Mouse (Mus musculus): ENCODE measurements around the gene Kif1bp. TPM values are rescaled to one million over a fixed set of nuclear protein-coding genes. Genes with fewer than 3 reads are reported as not detected.
A peak's percentile ranks its signal among the peaks of the same experiment; 100 is the strongest.
"Not testable (repeated sequence)": the region's sequence is repeated elsewhere in the genome, so short reads cannot be mapped to it uniquely, and the experiment has no call there.

The Kif1bp gene
- polyA plus RNA-seq, 1 experiment from 2014 or later, result 74.4 TPM

- Histone ChIP-seq H3K9ac (ENCODE audit: low read length) (no peak overlapping the region), H3K27ac (ENCODE audit: low read depth, low read length) (no peak overlapping the region), H3K36me3 (ENCODE audit: control insufficient read depth, insufficient read depth, low read length) (peaks cover 85% of the 10 kb centered on the region), H3K4me3 (ENCODE audit: low read depth, low read length) (no peak overlapping the region), H3K9me3 (replicated peaks; ENCODE audit: control insufficient read depth, low read length) (no peaks in the 10 kb centered on the region), H3K4me1 (ENCODE audit: control insufficient read depth, insufficient read depth, low read length) (no peaks in the 10 kb centered on the region), H3K4me2 (ENCODE audit: low read length) (no peak overlapping the region), H3K27me3 (replicated peaks; ENCODE audit: control insufficient read depth, insufficient read depth, low read length) (no peaks in the 10 kb centered on the region)
- 62% methylated on average over 7 of the region's 7 CpGs for WGBS
- DNase-seq (ENCODE audit: low spot score) (peak; percentile 45), ATAC-seq (no peak)
Measured at GRCm38 (mm10) chr10:62592496-62592895, 14.2 kb upstream of the Kif1bp start.

DNA sequence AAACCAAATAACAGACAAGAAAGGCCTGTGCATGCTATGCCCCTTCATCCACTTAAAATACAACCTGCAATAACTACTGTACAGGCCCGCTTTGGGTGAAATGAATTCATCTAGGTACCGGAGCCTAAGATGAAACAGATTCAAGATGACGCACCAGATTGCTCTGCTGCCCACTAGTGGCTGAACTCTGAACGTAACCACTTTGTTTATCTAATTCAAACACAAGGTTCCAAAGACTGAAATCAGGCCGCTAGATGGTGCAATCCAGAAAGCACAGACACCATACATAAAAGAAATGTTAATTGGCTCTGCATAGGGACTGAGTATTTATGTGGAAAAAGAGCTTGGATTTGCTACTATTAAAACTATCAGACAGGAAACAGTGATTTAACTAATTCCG lies 11.9 kb upstream of the Kif1bp start:
- WGBS, result 30% methylated on average over 6 of the region's 6 CpGs
- no peak overlapping the region for H3K9ac ChIP-seq (ENCODE audit: low read length)
- ATAC-seq (peak; percentile 94), DNase-seq (ENCODE audit: low spot score) (peak; percentile 98)
- no peaks in the 10 kb centered on the region for H3K9me3 ChIP-seq (replicated peaks; ENCODE audit: control insufficient read depth, low read length)
- H3K36me3 ChIP-seq (ENCODE audit: control insufficient read depth, insufficient read depth, low read length), result peaks cover 92% of the 10 kb centered on the region
- H3K4me1 ChIP-seq (ENCODE audit: control insufficient read depth, insufficient read depth, low read length), result no peaks in the 10 kb centered on the region
- H3K4me3 ChIP-seq (ENCODE audit: low read depth, low read length), result no peak overlapping the region
- no peak overlapping the region for H3K4me2 ChIP-seq (ENCODE audit: low read length)
- no peak overlapping the region for H3K27ac ChIP-seq (ENCODE audit: low read depth, low read length)
- no peaks in the 10 kb centered on the region for H3K27me3 ChIP-seq (replicated peaks; ENCODE audit: control insufficient read depth, insufficient read depth, low read length)

DNA sequence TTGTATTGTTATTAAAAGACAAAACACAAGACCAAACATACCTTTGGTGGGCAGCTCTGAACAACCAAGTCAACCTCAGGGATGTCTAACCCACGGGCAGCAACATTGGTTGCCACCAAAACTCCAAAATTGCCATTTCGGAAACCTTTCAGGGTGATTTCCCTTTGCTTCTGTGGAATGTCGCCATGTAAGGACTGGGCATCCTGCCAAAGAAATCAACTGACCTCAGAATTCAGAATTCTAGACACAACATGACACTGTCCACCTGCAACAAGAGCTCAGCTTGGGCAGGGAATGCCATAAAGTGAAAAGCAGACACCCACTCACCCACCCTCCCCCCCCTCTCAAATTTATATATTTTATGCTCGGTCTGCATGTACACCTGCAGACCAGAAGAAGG lies 10.4 kb upstream of the Kif1bp start:
- Histone ChIP-seq H3K27me3 (replicated peaks; ENCODE audit: control insufficient read depth, insufficient read depth, low read length) (no peaks in the 10 kb centered on the region), H3K27ac (ENCODE audit: low read depth, low read length) (no peak overlapping the region), H3K4me2 (ENCODE audit: low read length) (no peak overlapping the region), H3K9me3 (replicated peaks; ENCODE audit: control insufficient read depth, low read length) (no peaks in the 10 kb centered on the region), H3K36me3 (ENCODE audit: control insufficient read depth, insufficient read depth, low read length) (peaks cover 93% of the 10 kb centered on the region), H3K9ac (ENCODE audit: low read length) (no peak overlapping the region), H3K4me3 (ENCODE audit: low read depth, low read length) (no peak overlapping the region), H3K4me1 (ENCODE audit: control insufficient read depth, insufficient read depth, low read length) (no peaks in the 10 kb centered on the region)
- DNase-seq (ENCODE audit: low spot score) (no peak), ATAC-seq (no peak)
- WGBS, result 84% methylated on average over 4 of the region's 4 CpGs

DNA sequence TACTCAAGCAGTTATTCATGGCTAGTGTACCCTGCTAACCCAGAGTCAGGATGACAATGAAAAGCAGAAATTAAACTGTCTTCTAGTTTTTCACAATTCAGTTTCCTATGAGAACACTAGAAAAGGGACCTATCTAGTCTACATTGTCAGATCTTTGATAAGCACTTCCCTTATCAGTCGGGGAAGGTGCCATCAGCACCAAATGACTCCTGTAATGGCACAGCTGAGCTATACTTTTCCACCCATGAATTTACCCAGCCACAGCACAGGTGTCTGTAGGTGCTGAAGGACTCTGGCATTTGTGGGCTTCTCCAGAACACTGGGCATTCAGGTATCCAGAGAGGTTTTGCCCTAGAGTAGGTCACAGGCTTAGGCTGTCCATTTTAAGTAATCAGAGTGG lies 5.0 kb upstream of the Kif1bp start:
- ATAC-seq, result no peak
- no peak overlapping the region for H3K27ac ChIP-seq (ENCODE audit: low read depth, low read length)
- no peak for DNase-seq (ENCODE audit: low spot score)
- no peaks in the 10 kb centered on the region for H3K27me3 ChIP-seq (replicated peaks; ENCODE audit: control insufficient read depth, insufficient read depth, low read length)
- peaks cover 84% of the 10 kb centered on the region for H3K36me3 ChIP-seq (ENCODE audit: control insufficient read depth, insufficient read depth, low read length)
- H3K9me3 ChIP-seq (replicated peaks; ENCODE audit: control insufficient read depth, low read length), result no peaks in the 10 kb centered on the region
- H3K4me3 ChIP-seq (ENCODE audit: low read depth, low read length), result no peak overlapping the region
- WGBS, result 75% methylated on average over 1 of the region's 1 CpGs
- H3K4me1 ChIP-seq (ENCODE audit: control insufficient read depth, insufficient read depth, low read length), result no peaks in the 10 kb centered on the region
- H3K4me2 ChIP-seq (ENCODE audit: low read length), result no peak overlapping the region
- no peak overlapping the region for H3K9ac ChIP-seq (ENCODE audit: low read length)

DNA sequence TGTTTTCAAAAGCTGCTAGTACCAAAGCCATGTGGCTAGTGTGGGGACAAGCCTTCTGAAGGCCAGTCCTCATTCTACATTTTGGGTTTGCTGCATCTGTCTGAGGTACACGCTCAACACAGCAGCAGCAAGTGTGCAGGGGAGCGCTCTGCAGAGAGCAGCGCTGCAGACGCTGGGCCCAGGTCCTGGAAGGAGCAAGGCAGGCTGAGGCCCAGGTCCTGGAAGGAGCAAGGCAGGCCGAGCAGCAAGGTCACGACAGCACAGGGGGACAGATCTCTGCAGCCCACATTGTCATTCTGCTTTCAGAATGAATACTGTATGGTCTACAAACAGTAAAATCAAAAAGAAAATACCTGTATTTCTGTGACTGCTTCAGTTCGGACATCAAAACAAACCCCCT lies 4.4 kb upstream of the Kif1bp start:
- Histone ChIP-seq H3K36me3 (ENCODE audit: control insufficient read depth, insufficient read depth, low read length) (peaks cover 79% of the 10 kb centered on the region), H3K9ac (ENCODE audit: low read length) (no peak overlapping the region), H3K4me2 (ENCODE audit: low read length) (no peak overlapping the region), H3K27ac (ENCODE audit: low read depth, low read length) (no peak overlapping the region), H3K27me3 (replicated peaks; ENCODE audit: control insufficient read depth, insufficient read depth, low read length) (no peaks in the 10 kb centered on the region), H3K9me3 (replicated peaks; ENCODE audit: control insufficient read depth, low read length) (no peaks in the 10 kb centered on the region), H3K4me3 (ENCODE audit: low read depth, low read length) (no peak overlapping the region), H3K4me1 (ENCODE audit: control insufficient read depth, insufficient read depth, low read length) (no peaks in the 10 kb centered on the region)
- WGBS, result 85% methylated on average over 7 of the region's 7 CpGs
- DNase-seq (ENCODE audit: low spot score), result no peak
- no peak for ATAC-seq

DNA sequence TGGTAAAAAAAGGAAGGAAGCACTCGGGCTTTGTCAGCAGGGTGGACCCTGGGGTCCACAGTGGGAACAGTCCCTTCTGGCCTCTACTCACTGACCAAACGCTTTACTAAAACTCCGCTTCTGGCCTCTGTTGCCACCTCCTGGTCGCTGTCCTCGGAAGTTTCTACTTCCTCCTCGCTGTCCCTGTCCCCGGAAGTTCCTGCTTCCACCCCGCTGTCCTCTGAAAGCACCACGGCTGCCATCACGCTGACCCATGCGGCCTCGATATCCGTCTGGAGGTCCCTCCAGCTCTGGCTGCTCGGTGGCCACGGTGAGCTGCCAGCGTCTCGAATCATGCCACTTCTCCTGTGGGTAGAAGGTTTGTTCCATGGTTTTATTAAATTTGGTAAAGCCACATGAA lies 4.0 kb upstream of the Kif1bp start:
- ATAC-seq (no peak), DNase-seq (ENCODE audit: low spot score) (no peak)
- Histone ChIP-seq H3K27ac (ENCODE audit: low read depth, low read length) (no peak overlapping the region), H3K4me2 (ENCODE audit: low read length) (no peak overlapping the region), H3K4me3 (ENCODE audit: low read depth, low read length) (no peak overlapping the region), H3K9ac (ENCODE audit: low read length) (no peak overlapping the region), H3K9me3 (replicated peaks; ENCODE audit: control insufficient read depth, low read length) (no peaks in the 10 kb centered on the region), H3K36me3 (ENCODE audit: control insufficient read depth, insufficient read depth, low read length) (peaks cover 75% of the 10 kb centered on the region), H3K4me1 (ENCODE audit: control insufficient read depth, insufficient read depth, low read length) (peaks cover 3% of the 10 kb centered on the region), H3K27me3 (replicated peaks; ENCODE audit: control insufficient read depth, insufficient read depth, low read length) (no peaks in the 10 kb centered on the region)
- 91% methylated on average over 17 of the region's 17 CpGs for WGBS

- not testable (repeated sequence) for H3K27me3 ChIP-seq (replicated peaks; ENCODE audit: control insufficient read depth, insufficient read depth, low read length); H3K9ac ChIP-seq (ENCODE audit: low read length); H3K9me3 ChIP-seq (replicated peaks; ENCODE audit: control insufficient read depth, low read length); H3K4me1 ChIP-seq (ENCODE audit: control insufficient read depth, insufficient read depth, low read length); H3K27ac ChIP-seq (ENCODE audit: low read depth, low read length); DNase-seq (ENCODE audit: low spot score); ATAC-seq; H3K4me3 ChIP-seq (ENCODE audit: low read depth, low read length)
- peak overlapping the region; percentile 44; the same call in 1 of the 2 replicates for H3K4me2 ChIP-seq (ENCODE audit: low read length)
- 80% methylated on average over 12 of the region's 13 CpGs for WGBS
- peaks cover 61% of the 10 kb centered on the region for H3K36me3 ChIP-seq (ENCODE audit: control insufficient read depth, insufficient read depth, low read length)
Measured at GRCm38 (mm10) chr10:62579129-62579528, 872 bp upstream of the Kif1bp start.

DNA sequence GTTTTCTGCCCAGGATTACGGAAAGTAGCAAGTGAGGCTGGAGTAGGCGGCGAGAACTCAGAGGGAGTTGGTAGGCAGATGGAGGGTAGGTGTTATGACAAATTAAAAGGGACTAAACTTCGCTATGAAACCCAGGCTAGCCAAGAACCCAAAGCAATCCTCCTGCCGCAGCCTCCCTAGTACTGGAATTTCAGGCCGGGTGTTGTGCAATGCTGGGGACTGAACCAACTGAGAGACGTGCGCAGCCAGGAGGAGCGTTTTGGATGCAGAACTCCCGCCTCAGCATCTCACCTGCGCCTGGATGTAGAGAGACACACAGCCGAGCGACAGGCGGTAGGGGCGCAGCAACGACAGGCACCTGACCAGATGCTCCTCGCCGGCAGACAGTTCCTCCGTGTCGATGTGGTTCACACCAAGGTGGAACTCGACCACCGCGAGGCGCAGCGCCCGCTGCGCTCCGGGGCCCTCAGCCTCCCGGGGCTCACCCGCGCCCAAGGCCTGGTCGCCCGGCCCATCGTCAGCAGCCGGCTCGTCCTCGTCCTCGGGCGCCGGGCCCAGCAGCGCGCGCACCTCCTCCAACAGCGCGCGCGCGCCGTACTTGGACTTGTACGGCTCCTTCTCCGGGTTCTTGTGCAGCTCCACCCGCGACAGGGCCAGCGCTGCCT lies 452 bp downstream of the Kif1bp start:
- peak overlapping the region; percentile 86 for H3K4me3 ChIP-seq (ENCODE audit: low read depth, low read length)
- peaks cover 59% of the 10 kb centered on the region for H3K36me3 ChIP-seq (ENCODE audit: control insufficient read depth, insufficient read depth, low read length)
- peak; percentile 82 for ATAC-seq
- WGBS, result 1% methylated on average over 54 of the region's 54 CpGs
- peak overlapping the region; percentile 90 for H3K9ac ChIP-seq (ENCODE audit: low read length)
- H3K27me3 ChIP-seq (replicated peaks; ENCODE audit: control insufficient read depth, insufficient read depth, low read length), result no peaks in the 10 kb centered on the region
- no peak for DNase-seq (ENCODE audit: low spot score)
- peaks cover 8% of the 10 kb centered on the region for H3K4me1 ChIP-seq (ENCODE audit: control insufficient read depth, insufficient read depth, low read length)
- no peaks in the 10 kb centered on the region for H3K9me3 ChIP-seq (replicated peaks; ENCODE audit: control insufficient read depth, low read length)
- peak overlapping the region; percentile 80 for H3K27ac ChIP-seq (ENCODE audit: low read depth, low read length)
- H3K4me2 ChIP-seq (ENCODE audit: low read length), result peak overlapping the region; percentile 92

DNA sequence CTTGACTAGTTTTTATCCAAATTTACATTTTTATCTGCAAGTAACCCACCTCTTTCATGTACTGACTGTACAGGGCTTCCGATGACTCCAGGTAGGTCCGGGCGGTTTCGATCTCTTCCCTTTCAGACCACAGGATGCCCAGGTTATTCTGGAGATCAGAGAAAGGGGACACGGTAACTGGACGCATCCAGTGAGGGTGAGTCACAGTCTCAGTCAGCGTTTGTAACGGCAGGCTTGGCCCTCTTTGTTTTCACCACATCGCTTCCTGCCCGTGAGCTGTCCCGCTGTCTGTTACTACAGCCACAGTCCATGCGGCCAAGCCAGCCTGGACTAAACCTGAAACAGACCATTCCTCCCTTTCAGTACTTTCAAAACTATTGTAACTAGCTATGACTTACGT lies 3.3 kb downstream of the Kif1bp start:
- no peak for DNase-seq (ENCODE audit: low spot score)
- H3K36me3 ChIP-seq (ENCODE audit: control insufficient read depth, insufficient read depth, low read length), result peaks cover 53% of the 10 kb centered on the region

More for the DNA sequence above, 3.3 kb downstream of the Kif1bp start:
- no peak overlapping the region for H3K4me3 ChIP-seq (ENCODE audit: low read depth, low read length)
- no peak overlapping the region for H3K9ac ChIP-seq (ENCODE audit: low read length)
- ATAC-seq, result no peak
- 92% methylated on average over 13 of the region's 13 CpGs for WGBS
- H3K4me1 ChIP-seq (ENCODE audit: control insufficient read depth, insufficient read depth, low read length), result peaks cover 8% of the 10 kb centered on the region
- no peaks in the 10 kb centered on the region for H3K27me3 ChIP-seq (replicated peaks; ENCODE audit: control insufficient read depth, insufficient read depth, low read length)
- no peaks in the 10 kb centered on the region for H3K9me3 ChIP-seq (replicated peaks; ENCODE audit: control insufficient read depth, low read length)
- no peak overlapping the region for H3K27ac ChIP-seq (ENCODE audit: low read depth, low read length)
- no peak overlapping the region for H3K4me2 ChIP-seq (ENCODE audit: low read length)

Measured in forebrain, embryonic 14.5 days (tissue).